Mouse (Mus musculus) lung, postnatal 0 days (tissue): ENCODE results near the gene Atf4. TPM values are rescaled to one million over a fixed set of nuclear protein-coding genes. Genes with fewer than 3 reads are reported as not detected.

ENCODE experiments used
- ATAC-seq: fragments of 200-750 bp; cut with Nextera tagmentation; 2 replicates; pipeline ENCODE4 v1.8.0; 2017; ENCODE audit warnings: moderate library complexity
- DNase-seq: peaks from one replicate; pipeline ENCODE4 v3.0.0-alpha.2; 2016; ENCODE audit warnings: low spot score
- H3K27ac ChIP-seq: fragments of 300-500 bp; sonication (generic); 2 replicates; pipeline ENCODE4 v1.5.1; 2014; ENCODE audit warnings: antibody characterized with exemption, mild to moderate bottlenecking, low read length, mixed read lengths
- H3K27me3 ChIP-seq: fragments of 300-500 bp; sonication (generic); replicated peaks from 2 replicates; pipeline ENCODE4 v1.6.1; 2014; ENCODE audit warnings: low read length, mixed read lengths; ENCODE audit not compliant: insufficient read depth
- H3K36me3 ChIP-seq: fragments of 300-500 bp; sonication (generic); 2 replicates; pipeline ENCODE4 v1.6.1; 2014; ENCODE audit warnings: low read length, mixed read lengths; ENCODE audit not compliant: insufficient read depth
- H3K4me1 ChIP-seq: fragments of 300-500 bp; sonication (generic); 2 replicates; pipeline ENCODE4 v1.6.1; 2014; ENCODE audit warnings: antibody characterized with exemption, low read depth, low read length, mixed read lengths; ENCODE audit not compliant: insufficient read depth
- H3K4me2 ChIP-seq: fragments of 300-500 bp; sonication (generic); replicated peaks from 2 replicates; pipeline ENCODE4 v1.6.1; 2014; ENCODE audit warnings: low read depth, mild to moderate bottlenecking, low read length, moderate library complexity, mixed read lengths
- H3K4me3 ChIP-seq: fragments of 300-500 bp; sonication (generic); 2 replicates; pipeline ENCODE4 v1.5.1; 2014; ENCODE audit warnings: low read depth, low read length
- H3K9ac ChIP-seq: fragments of 300-500 bp; sonication (generic); replicated peaks from 2 replicates; pipeline ENCODE4 v1.6.1; 2014; ENCODE audit warnings: low read depth, mild to moderate bottlenecking
- H3K9me3 ChIP-seq: fragments of 300-500 bp; sonication (generic); 2 replicates; pipeline ENCODE4 v1.6.1; 2016; ENCODE audit warnings: low read length, mixed read lengths
- CTCF ChIP-seq: IDR thresholded peaks from 2 replicates; pipeline ENCODE4 v1.5.1; 2016; ENCODE audit warnings: antibody characterized with exemption, mild to moderate bottlenecking
- EP300 ChIP-seq: IDR thresholded peaks from 2 replicates; pipeline ENCODE4 v1.6.1; 2016; ENCODE audit warnings: antibody characterized with exemption, mild to moderate bottlenecking, control low read depth
- WGBS: fragments of 180-500 bp; shearing (Covaris S2); extraction: QIAGEN DNeasy Blood & Tissue Kit; methylation state at CpG from one replicate; pipeline ENCODE4 v1.1.7; 2014; 5-methylcytosine and 5-hydroxymethylcytosine counted together
- polyA plus RNA-seq: library from polyadenylated mRNA; unstranded; fragments of >200 nt; fragmentation: Nextera tagmentation; extraction: Ambion mirVana; gene quantifications from 2 replicates; pipeline ENCODE4 v1.2.1, GENCODE M21; 2015

Gene Atf4
- polyA plus RNA-seq, 1 experiment from 2014 or later = 115 TPM

DNA sequence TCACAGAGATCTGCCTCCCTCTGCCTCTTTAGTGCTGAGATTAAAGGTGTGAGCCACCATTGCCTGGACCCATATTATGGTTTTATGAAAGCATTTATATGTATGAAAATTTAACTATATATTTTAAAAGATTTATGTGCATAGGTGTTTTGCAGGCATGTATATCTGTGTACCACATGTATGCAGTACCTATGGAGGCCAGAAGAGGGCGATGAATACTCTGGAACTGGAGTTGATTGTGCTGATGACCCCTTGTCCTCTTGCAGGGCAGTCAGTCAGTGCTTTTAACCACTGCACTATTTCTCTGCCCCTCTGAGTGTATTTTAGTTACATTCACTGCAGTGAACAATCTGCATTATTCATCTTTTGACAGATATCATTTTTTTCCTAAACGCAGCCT is 29.2 kb upstream of the Atf4 start:
- WGBS = 46% methylated on average over 2 of the region's 2 CpGs
- DNase-seq = peak; percentile 82
- Histone ChIP-seq H3K4me1 (no peaks in the 10 kb centered on the region), H3K9ac (no peak overlapping the region), H3K4me2 (no peak overlapping the region), H3K36me3 (no peaks in the 10 kb centered on the region), H3K27ac (no peak overlapping the region), H3K27me3 (no peaks in the 10 kb centered on the region), H3K4me3 (no peak overlapping the region), H3K9me3 (no peaks in the 10 kb centered on the region)
- no peak for TF ChIP-seq EP300
- TF ChIP-seq CTCF = peak; percentile 82
- ATAC-seq = peak; percentile 81

DNA sequence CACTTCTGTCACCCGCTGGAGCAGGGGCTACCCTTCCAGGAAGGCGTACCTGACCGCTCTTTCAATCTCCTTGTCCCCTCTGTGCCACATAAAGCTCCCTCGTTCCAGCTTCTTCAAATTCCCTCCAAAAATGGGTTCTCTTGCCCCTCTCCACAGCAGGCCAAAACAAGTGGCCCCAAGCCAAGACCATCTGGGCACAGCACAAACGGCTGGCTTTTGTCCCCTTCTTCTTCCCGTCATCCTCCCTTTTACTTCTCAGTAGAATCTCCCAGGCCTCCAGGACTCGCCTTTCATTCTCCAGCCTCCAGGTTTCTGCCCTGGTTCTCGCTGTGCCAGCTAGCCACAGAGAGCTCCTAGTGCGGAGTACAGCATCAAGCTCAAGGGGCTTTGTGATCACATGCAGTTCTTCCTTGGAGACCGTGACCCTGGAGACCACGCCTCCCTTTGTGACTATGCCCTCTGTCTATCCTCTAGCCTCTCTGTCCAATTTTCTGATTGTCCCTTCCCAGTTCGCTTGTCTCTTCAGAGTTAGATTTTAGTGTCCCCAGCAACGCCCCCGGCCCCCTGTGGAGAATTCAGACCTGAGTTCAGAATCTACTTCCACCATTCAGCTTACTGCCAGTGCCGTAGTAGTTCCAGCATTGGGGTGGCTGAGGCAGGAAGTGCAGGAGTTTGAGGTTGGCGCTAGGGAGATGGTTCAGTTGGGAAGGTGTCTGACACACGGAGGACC is 26.7 kb upstream of the Atf4 start:
- H3K36me3 ChIP-seq = no peaks in the 10 kb centered on the region
- H3K4me2 ChIP-seq = no peak overlapping the region
- no peak for TF ChIP-seq CTCF
- no peak for TF ChIP-seq EP300
- no peak overlapping the region for H3K27ac ChIP-seq
- no peaks in the 10 kb centered on the region for H3K9me3 ChIP-seq
- no peak overlapping the region for H3K4me3 ChIP-seq
- H3K9ac ChIP-seq = no peak overlapping the region
- ATAC-seq = no peak
- WGBS = 74% methylated on average over 17 of the region's 17 CpGs
- H3K4me1 ChIP-seq = peaks cover under 1% of the 10 kb centered on the region; the same call in 1 of the 2 replicates
- H3K27me3 ChIP-seq = no peaks in the 10 kb centered on the region
- DNase-seq = no peak

DNA sequence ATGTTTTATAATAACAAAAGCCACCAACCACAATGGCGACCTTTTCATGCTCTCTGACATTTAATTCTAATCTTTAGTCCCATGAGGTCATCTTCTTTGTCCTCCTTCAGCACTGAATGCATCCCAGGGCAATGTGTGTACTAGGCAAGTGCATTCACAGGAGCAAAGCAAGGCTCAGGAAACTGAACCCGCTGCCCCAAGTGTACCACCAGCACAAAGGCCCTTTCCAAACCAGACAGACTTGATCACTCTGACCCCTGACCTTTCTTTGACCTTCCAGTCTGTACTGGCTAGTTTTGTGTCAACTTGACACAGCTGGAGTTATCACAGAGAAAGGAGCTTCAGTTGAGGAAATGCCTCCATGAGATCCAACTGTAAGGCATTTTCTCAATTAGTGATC is 22.7 kb upstream of the Atf4 start:
- no peak overlapping the region for H3K27ac ChIP-seq
- peaks cover 13% of the 10 kb centered on the region; the same call in 1 of the 2 replicates for H3K4me1 ChIP-seq
- H3K27me3 ChIP-seq = no peaks in the 10 kb centered on the region
- 0 out of 2 replicates have a peak, but pooled peaks cover 4% of the 10 kb centered on the region for H3K36me3 ChIP-seq
- H3K4me3 ChIP-seq = no peak overlapping the region
- ATAC-seq = no peak
- TF ChIP-seq CTCF = no peak
- TF ChIP-seq EP300 = no peak
- H3K9ac ChIP-seq = no peak overlapping the region
- no peak overlapping the region for H3K4me2 ChIP-seq
- 67% methylated on average over 2 of the region's 2 CpGs for WGBS
- no peak for DNase-seq
- no peaks in the 10 kb centered on the region for H3K9me3 ChIP-seq

DNA sequence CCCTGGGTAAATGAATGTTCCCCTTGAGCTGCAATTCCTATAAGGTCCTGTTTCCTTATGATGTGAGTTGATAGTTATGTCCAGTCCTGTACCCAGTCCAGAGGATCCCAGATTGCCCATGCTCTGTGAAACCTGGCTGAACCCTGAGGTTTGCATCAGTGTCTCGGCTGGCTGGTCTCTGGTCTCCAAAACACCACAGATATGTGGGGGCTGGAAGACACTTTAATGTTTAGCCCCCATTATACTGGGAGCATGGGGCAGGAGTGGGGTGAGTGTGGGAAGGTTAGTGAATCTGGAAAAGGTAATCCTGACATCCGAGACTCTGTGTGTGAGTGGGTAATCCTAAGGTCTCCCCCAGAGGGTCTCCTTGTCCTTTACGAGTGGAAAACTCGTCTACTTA is 21.9 kb upstream of the Atf4 start:
- 0 out of 2 replicates have a peak, but pooled peaks cover 7% of the 10 kb centered on the region for H3K36me3 ChIP-seq
- no peak for TF ChIP-seq EP300
- TF ChIP-seq CTCF = no peak
- 0 out of 2 replicates have a peak overlapping the region, but pooled peaks have one; percentile 23 for H3K9ac ChIP-seq
- H3K27ac ChIP-seq = peak overlapping the region; percentile 81
- no peak for DNase-seq
- no peaks in the 10 kb centered on the region for H3K9me3 ChIP-seq
- no peak overlapping the region for H3K4me3 ChIP-seq
- WGBS = 64% methylated on average over 4 of the region's 4 CpGs
- no peak for ATAC-seq
- H3K4me1 ChIP-seq = peaks cover 13% of the 10 kb centered on the region; the same call in 1 of the 2 replicates
- no peaks in the 10 kb centered on the region for H3K27me3 ChIP-seq
- peak overlapping the region; percentile 71; the same call in 1 of the 2 replicates for H3K4me2 ChIP-seq

DNA sequence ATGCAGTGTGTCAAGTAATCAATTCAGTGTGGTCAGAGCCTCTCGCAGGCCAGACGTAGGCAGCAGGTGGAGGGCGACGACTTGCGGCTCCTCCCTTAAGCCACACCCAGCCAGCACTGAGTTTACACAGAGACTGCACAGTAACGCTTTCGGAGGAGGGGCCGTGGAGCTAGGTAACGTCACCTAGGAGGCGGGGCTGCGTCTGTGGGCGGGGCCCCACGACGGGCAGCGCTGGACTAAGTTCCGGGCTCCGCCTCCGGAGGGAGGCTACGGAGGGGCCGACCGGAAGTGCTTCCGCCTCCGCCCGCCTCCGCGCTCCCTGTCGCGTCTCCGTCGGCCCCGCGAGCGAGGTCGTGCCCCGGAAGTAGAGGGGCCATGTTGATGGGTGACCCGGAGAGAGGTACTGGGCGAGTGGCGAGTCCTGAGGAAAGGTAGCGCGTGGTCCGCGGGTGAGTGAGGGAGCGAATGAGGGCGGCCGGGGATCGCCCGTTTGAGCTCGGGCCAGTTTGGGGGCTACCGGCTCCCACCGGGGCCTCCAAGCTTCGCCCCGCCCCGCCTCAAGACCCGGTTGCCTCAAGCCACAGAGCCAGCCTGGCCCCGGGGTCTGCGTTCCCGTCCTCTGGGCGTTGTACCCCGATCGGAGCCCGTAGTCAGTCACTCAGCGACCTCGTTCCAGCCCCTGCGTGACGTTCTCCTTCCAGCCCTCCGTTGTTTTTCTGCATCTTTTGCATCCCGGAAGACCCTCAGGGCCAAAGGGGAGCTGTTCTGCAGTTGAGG is 21.1 kb upstream of the Atf4 start, which contains the start of gene Mief1:
Gene Mief1, plus strand, starts transcription at position 286 of the 777 bp plus-strand sequence.
- Histone ChIP-seq H3K9me3 (no peaks in the 10 kb centered on the region), H3K4me2 (peak within 1 kb of the TSS; percentile 71), H3K4me3 (peak within 1 kb of the TSS; percentile 67), H3K27me3 (no peaks in the 10 kb centered on the region), H3K4me1 (peaks cover 13% of the 10 kb centered on the region; the same call in 1 of the 2 replicates), H3K36me3 (peaks cover 15% of the 10 kb centered on the region; the same call in 1 of the 2 replicates), H3K9ac (peak within 1 kb of the TSS; percentile 75), H3K27ac (peak within 1 kb of the TSS; percentile 81)
- 1% methylated on average over 67 of the region's 67 CpGs for WGBS
- peak; percentile 99 for DNase-seq
- TF ChIP-seq CTCF (peak; percentile 21; the same call in 1 of the 2 replicates), EP300 (no peak)
- ATAC-seq = peak; percentile 98

DNA sequence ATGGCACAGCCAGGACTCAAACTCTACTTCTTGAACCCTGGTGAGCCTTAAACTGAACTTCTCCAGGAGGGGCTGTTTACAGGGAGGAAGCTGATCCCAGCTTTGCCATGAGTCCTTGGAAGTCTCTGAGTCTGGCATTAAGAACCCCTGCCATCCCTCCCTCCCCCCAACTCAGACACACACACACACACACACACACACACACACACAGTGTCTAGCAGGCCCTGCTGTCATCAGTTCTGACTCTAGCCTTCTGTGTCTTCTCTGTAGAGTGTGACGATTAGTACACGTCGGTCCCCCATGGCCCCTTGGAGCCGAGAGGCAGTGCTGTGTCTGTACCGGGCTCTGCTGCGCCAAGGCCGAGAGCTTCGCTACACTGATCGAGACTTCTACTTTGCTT is 19.4 kb upstream of the Atf4 start, which contains the start of gene AC140267.1:
Gene AC140267.1, plus strand, starts transcription at position 301 of the 400 bp plus-strand sequence.
- Histone ChIP-seq H3K4me1 (peaks cover 13% of the 10 kb centered on the region; the same call in 1 of the 2 replicates), H3K27ac (0 out of 2 replicates have a peak within 1 kb of the TSS, but pooled peaks have one; percentile 60), H3K9me3 (no peaks in the 10 kb centered on the region), H3K9ac (peak within 1 kb of the TSS; percentile 75), H3K27me3 (no peaks in the 10 kb centered on the region), H3K4me2 (peak within 1 kb of the TSS; percentile 71), H3K36me3 (peaks cover 18% of the 10 kb centered on the region; the same call in 1 of the 2 replicates), H3K4me3 (peak within 1 kb of the TSS; percentile 67)
- DNase-seq (no peak), ATAC-seq (no peak)
- no peak for TF ChIP-seq EP300
- TF ChIP-seq CTCF = no peak
- WGBS = 90% methylated on average over 9 of the region's 9 CpGs
